Comparison of ENCODE assay signal across 10 mouse cellular contexts in genomic region chr13:60707541-60708468, GRCm38 (mm10).
DNase-seq lines count a peak whose midpoint lies in the region; ATAC-seq and TF ChIP-seq lines count a peak whose summit lies in the region.
"Had no signal": no experiment of that assay in that cellular context is flagged by ENCODE, and none has a peak within 500 bp of the region (broad histone marks: within the 10 kb centered on the region; RNA-seq: fewer than 3 reads in every experiment).

No protein-coding gene starts in this region.

- WGBS in kidney, adult 2 months = 57% methylated on average over 16 of the region's 16 CpGs
- 71% methylated on average over 16 of the region's 16 CpGs for WGBS in kidney, embryonic 15.5 days
- 67% methylated on average over 16 of the region's 16 CpGs for WGBS in forebrain, embryonic 10.5 days
- 70% methylated on average over 16 of the region's 16 CpGs for WGBS in liver, embryonic 15.5 days (ENCODE audit: insufficient replicate concordance)

- H3K36me3 ChIP-seq in kidney, adult 2 months (ENCODE audit: control insufficient read depth, insufficient read depth, low read length) = no peaks in the 10 kb centered on the region
- no peaks in the 10 kb centered on the region for H3K36me3 ChIP-seq in kidney, embryonic 15.5 days
- H3K36me3 ChIP-seq in forebrain, embryonic 10.5 days (replicated peaks) = peaks cover 4% of the 10 kb centered on the region
- H3K36me3 ChIP-seq in liver, embryonic 15.5 days (replicated peaks) = no peaks in the 10 kb centered on the region
- H3K36me3 ChIP-seq: heart, embryonic 13.5 days had no signal

- no peak for TF ChIP-seq POLR2A in kidney, adult 2 months (IDR thresholded peaks at IDR 0.05; ENCODE audit: low read depth, low read length)

- no peaks in the 10 kb centered on the region for H3K9me3 ChIP-seq in kidney, embryonic 15.5 days (replicated peaks)
- H3K9me3 ChIP-seq in forebrain, embryonic 10.5 days = no peaks in the 10 kb centered on the region
- H3K9me3 ChIP-seq in liver, embryonic 15.5 days (replicated peaks) = no peaks in the 10 kb centered on the region
- H3K9me3 ChIP-seq: embryonic facial prominence, embryonic 15.5 days; heart, embryonic 13.5 days had no signal

- no peak overlapping the region for H3K4me2 ChIP-seq in kidney, embryonic 15.5 days
- no peak overlapping the region for H3K4me2 ChIP-seq in liver, embryonic 15.5 days
- H3K4me2 ChIP-seq: embryonic facial prominence, embryonic 15.5 days; heart, embryonic 13.5 days had no signal

- no peak for TF ChIP-seq CTCF in kidney, adult 2 months (conservative IDR thresholded peaks at IDR 0.05; ENCODE audit: insufficient read depth, insufficient read length, low read depth, low read length)

- H3K27ac ChIP-seq in kidney, adult 2 months (ENCODE audit: insufficient read depth, low read depth, low read length) = no peak overlapping the region
- no peak overlapping the region for H3K27ac ChIP-seq in kidney, embryonic 15.5 days
- H3K27ac ChIP-seq in brown adipose tissue, adult 24 weeks (replicated peaks; ENCODE audit: low read depth, low read length) = peak overlapping the region; percentile 11; the same call in 1 of the 2 replicates
- peak overlapping the region; percentile 17; the same call in 1 of the 2 replicates for H3K27ac ChIP-seq in forebrain, embryonic 10.5 days
- no peak overlapping the region for H3K27ac ChIP-seq in liver, embryonic 15.5 days (replicated peaks)
- H3K27ac ChIP-seq: embryonic facial prominence, embryonic 15.5 days; heart, embryonic 13.5 days had no signal

- ATAC-seq in kidney, embryonic 15.5 days (replicated peaks; ENCODE audit: low FRiP score) = no peak
- 0 out of 2 replicates have a peak, but pooled peaks have one; percentile 53 for ATAC-seq in liver, embryonic 15.5 days (ENCODE audit: insufficient read depth)

- H3K27me3 ChIP-seq in kidney, adult 2 months (replicated peaks; ENCODE audit: control insufficient read depth, insufficient read depth, low read length) = no peaks in the 10 kb centered on the region
- no peaks in the 10 kb centered on the region for H3K27me3 ChIP-seq in kidney, embryonic 15.5 days
- peaks cover 44% of the 10 kb centered on the region for H3K27me3 ChIP-seq in forebrain, embryonic 10.5 days (ENCODE audit: poor library complexity, severe bottlenecking)
- no peaks in the 10 kb centered on the region for H3K27me3 ChIP-seq in liver, embryonic 15.5 days
- H3K27me3 ChIP-seq: embryonic facial prominence, embryonic 15.5 days; heart, embryonic 13.5 days had no signal

- no peak overlapping the region for H3K9ac ChIP-seq in kidney, embryonic 15.5 days
- H3K9ac ChIP-seq in liver, embryonic 15.5 days = no peak overlapping the region
- H3K9ac ChIP-seq: embryonic facial prominence, embryonic 15.5 days; heart, embryonic 13.5 days had no signal

- DNase-seq in kidney, adult 2 months = peak; percentile 56
- no peak for DNase-seq in forebrain, embryonic 10.5 days (ENCODE audit: extremely low spot score, low spot score)
- no peak for DNase-seq in testis, postnatal 14 days (ENCODE audit: low spot score)
- DNase-seq in thymus, postnatal 25 days = no peak
- DNase-seq in lung, adult 18-20 months = no peak

- H3K4me1 ChIP-seq in kidney, adult 2 months (ENCODE audit: control insufficient read depth, insufficient read depth, low read length) = peaks cover 6% of the 10 kb centered on the region; the same call in 1 of the 2 replicates
- no peaks in the 10 kb centered on the region for H3K4me1 ChIP-seq in kidney, embryonic 15.5 days
- H3K4me1 ChIP-seq in brown adipose tissue, adult 24 weeks (ENCODE audit: control insufficient read depth, insufficient read depth, insufficient read length, low read length) = peaks cover 6% of the 10 kb centered on the region; the same call in 1 of the 2 replicates
- H3K4me1 ChIP-seq in forebrain, embryonic 10.5 days = peaks cover 23% of the 10 kb centered on the region
- peaks cover 15% of the 10 kb centered on the region; the same call in 1 of the 2 replicates for H3K4me1 ChIP-seq in liver, embryonic 15.5 days (replicated peaks)

- H3K4me3 ChIP-seq in kidney, adult 2 months (ENCODE audit: insufficient read depth, low read depth, low read length) = no peak overlapping the region
- H3K4me3 ChIP-seq in kidney, embryonic 15.5 days (replicated peaks) = no peak overlapping the region
- H3K4me3 ChIP-seq in brown adipose tissue, adult 24 weeks (ENCODE audit: insufficient read depth, low read depth, low read length) = peak overlapping the region; percentile 1; the same call in 1 of the 2 replicates
- H3K4me3 ChIP-seq in forebrain, embryonic 10.5 days = no peak overlapping the region
- H3K4me3 ChIP-seq in liver, embryonic 15.5 days (replicated peaks) = no peak overlapping the region
- H3K4me3 ChIP-seq: embryonic facial prominence, embryonic 15.5 days; heart, embryonic 13.5 days had no signal

Comparison
In these comparisons a context has a peak if more than half of its experiments do, and no peak if none do; other contexts are left out.
1. H3K27ac ChIP-seq: peak in brown adipose tissue, adult 24 weeks (single experiment) and forebrain, embryonic 10.5 days (single experiment); none in kidney, adult 2 months (single experiment), kidney, embryonic 15.5 days (single experiment) and liver, embryonic 15.5 days (single experiment).